ENCODE assay signal across 11 mouse cellular contexts in genomic region chr4:56944286-56944685, GRCm38 (mm10). TPM values are rescaled to one million over a fixed set of nuclear protein-coding genes. Genes with fewer than 3 reads are reported as not detected.
A peak's percentile ranks its signal among the peaks of the same experiment; 100 is the strongest.
DNase-seq lines count a peak whose midpoint lies in the region; ATAC-seq lines count a peak whose summit lies in the region.
"Had no signal": no experiment of that assay in that cellular context is flagged by ENCODE, and none has a peak within 500 bp of the region (broad histone marks: within the 10 kb centered on the region; RNA-seq: fewer than 3 reads in every experiment).

No protein-coding gene starts in this region.

- ATAC-seq in heart, embryonic 11.5 days (replicated peaks; ENCODE audit: insufficient number of reproducible peaks, low FRiP score, low TSS enrichment), result no peak
- ATAC-seq in erythroid progenitor cell, adult 5-6 weeks (replicated peaks; ENCODE audit: low FRiP score, poor library complexity, severe bottlenecking), result no peak
- ATAC-seq in forebrain, embryonic 15.5 days (replicated peaks), result no peak
- ATAC-seq: activated CD4-positive, CD25-positive, alpha-beta regulatory T cell, adult 4 months had no signal

- no peaks in the 10 kb centered on the region for H3K9me3 ChIP-seq in heart, embryonic 11.5 days (replicated peaks; ENCODE audit: control insufficient read depth, low read length)
- no peaks in the 10 kb centered on the region for H3K9me3 ChIP-seq in forebrain, embryonic 15.5 days
- H3K9me3 ChIP-seq: hindbrain, embryonic 15.5 days had no signal

- peak; percentile 57 for DNase-seq in kidney, adult 18-20 months
- no peak for DNase-seq in kidney, postnatal 4 days
- peak; percentile 41 for DNase-seq in MN1 (ENCODE audit: low spot score)
- DNase-seq in kidney, postnatal 14 days, result peak; percentile 45
- DNase-seq in layer of hippocampus, adult 9-11 months, result no peak
- DNase-seq: embryo, embryonic 11 days had no signal

- peak overlapping the region; percentile 43 for H3K4me2 ChIP-seq in heart, embryonic 11.5 days
- H3K4me2 ChIP-seq in forebrain, embryonic 15.5 days (replicated peaks), result no peak overlapping the region
- H3K4me2 ChIP-seq: hindbrain, embryonic 15.5 days had no signal

- H3K27ac ChIP-seq in heart, embryonic 11.5 days (ENCODE audit: low read depth, low read length), result 0 out of 2 replicates have a peak overlapping the region, but pooled peaks have one; percentile 31
- H3K27ac ChIP-seq in forebrain, embryonic 15.5 days (replicated peaks), result no peak overlapping the region
- H3K27ac ChIP-seq: hindbrain, embryonic 15.5 days had no signal

- peaks cover 55% of the 10 kb centered on the region for H3K4me1 ChIP-seq in heart, embryonic 11.5 days (ENCODE audit: control insufficient read depth, insufficient read depth, low read length)
- H3K4me1 ChIP-seq in forebrain, embryonic 15.5 days, result peaks cover 26% of the 10 kb centered on the region

- H3K4me3 ChIP-seq in heart, embryonic 11.5 days (ENCODE audit: low read depth, low read length), result no peak overlapping the region
- H3K4me3 ChIP-seq in forebrain, embryonic 15.5 days, result no peak overlapping the region
- H3K4me3 ChIP-seq: hindbrain, embryonic 15.5 days had no signal

- peak overlapping the region; percentile 47 for H3K9ac ChIP-seq in heart, embryonic 11.5 days (ENCODE audit: low read depth, low read length)
- no peak overlapping the region for H3K9ac ChIP-seq in forebrain, embryonic 15.5 days (replicated peaks)
- H3K9ac ChIP-seq: hindbrain, embryonic 15.5 days had no signal

- H3K36me3 ChIP-seq in heart, embryonic 11.5 days (ENCODE audit: control insufficient read depth, insufficient read depth, low read length), result no peaks in the 10 kb centered on the region
- no peaks in the 10 kb centered on the region for H3K36me3 ChIP-seq in forebrain, embryonic 15.5 days
- H3K36me3 ChIP-seq: hindbrain, embryonic 15.5 days had no signal

- H3K27me3 ChIP-seq in heart, embryonic 11.5 days (ENCODE audit: control insufficient read depth, insufficient read depth, low read length), result no peaks in the 10 kb centered on the region
- no peaks in the 10 kb centered on the region for H3K27me3 ChIP-seq in forebrain, embryonic 15.5 days
- H3K27me3 ChIP-seq: hindbrain, embryonic 15.5 days had no signal

- 38% methylated on average over 4 of the region's 4 CpGs for WGBS in heart, embryonic 11.5 days (ENCODE audit: insufficient replicate concordance)
- 64% methylated on average over 4 of the region's 4 CpGs for WGBS in forebrain, embryonic 15.5 days

RNA-seq across cellular contexts. Expression of gene Tmem245, which starts 3.0 kb away (rescaled TPM):
- polyA plus RNA-seq in heart, embryonic 11.5 days (2014; fragmentation: Nextera tagmentation; extraction: Ambion mirVana), result 9.7 and 12.1 TPM in 2 replicates
- 5.4 and 7.5 TPM in 2 replicates for total RNA-seq in erythroid progenitor cell, adult 5-6 weeks (2015; ENCODE audit: low replicate concordance)
- 0.68 and 3.2 TPM in 2 replicates for total RNA-seq in erythroid progenitor cell, adult 5-6 weeks (2017; ENCODE audit: low replicate concordance)
- 8.9 and 9.0 TPM in 2 replicates for polyA plus RNA-seq in forebrain, embryonic 15.5 days (2015; fragmentation: Nextera tagmentation; extraction: Ambion mirVana)

RNA-seq across cellular contexts. Expression of gene Frrs1l, which starts 45.9 kb away (rescaled TPM):
- polyA plus RNA-seq in heart, embryonic 11.5 days (2014; fragmentation: Nextera tagmentation; extraction: Ambion mirVana), result 0.08 and 0.14 TPM in 2 replicates
- not detected in 2 replicates for total RNA-seq in erythroid progenitor cell, adult 5-6 weeks (2015; ENCODE audit: low replicate concordance)
- not detected in 2 replicates for total RNA-seq in erythroid progenitor cell, adult 5-6 weeks (2017; ENCODE audit: low replicate concordance)
- polyA plus RNA-seq in forebrain, embryonic 15.5 days (2015; fragmentation: Nextera tagmentation; extraction: Ambion mirVana), result 20.3 and 23.5 TPM in 2 replicates

Comparison
In these comparisons a context has a peak if more than half of its experiments do, and no peak if none do; other contexts are left out.
1. DNase-seq: peak in kidney, adult 18-20 months (single experiment), MN1 (single experiment) and kidney, postnatal 14 days (single experiment); none in kidney, postnatal 4 days (0 of 2) and layer of hippocampus, adult 9-11 months (single experiment).
2. RNA of gene Frrs1l, which starts 45.9 kb away (polyA plus RNA-seq): 20.3 to 23.5 TPM in forebrain, embryonic 15.5 days; 0.08 to 0.14 TPM in heart, embryonic 11.5 days; every median in the first group is over 10 times any median in the second.